Mouse (Mus musculus): Measurements from ENCODE around the gene Smarcb1.

DNA sequence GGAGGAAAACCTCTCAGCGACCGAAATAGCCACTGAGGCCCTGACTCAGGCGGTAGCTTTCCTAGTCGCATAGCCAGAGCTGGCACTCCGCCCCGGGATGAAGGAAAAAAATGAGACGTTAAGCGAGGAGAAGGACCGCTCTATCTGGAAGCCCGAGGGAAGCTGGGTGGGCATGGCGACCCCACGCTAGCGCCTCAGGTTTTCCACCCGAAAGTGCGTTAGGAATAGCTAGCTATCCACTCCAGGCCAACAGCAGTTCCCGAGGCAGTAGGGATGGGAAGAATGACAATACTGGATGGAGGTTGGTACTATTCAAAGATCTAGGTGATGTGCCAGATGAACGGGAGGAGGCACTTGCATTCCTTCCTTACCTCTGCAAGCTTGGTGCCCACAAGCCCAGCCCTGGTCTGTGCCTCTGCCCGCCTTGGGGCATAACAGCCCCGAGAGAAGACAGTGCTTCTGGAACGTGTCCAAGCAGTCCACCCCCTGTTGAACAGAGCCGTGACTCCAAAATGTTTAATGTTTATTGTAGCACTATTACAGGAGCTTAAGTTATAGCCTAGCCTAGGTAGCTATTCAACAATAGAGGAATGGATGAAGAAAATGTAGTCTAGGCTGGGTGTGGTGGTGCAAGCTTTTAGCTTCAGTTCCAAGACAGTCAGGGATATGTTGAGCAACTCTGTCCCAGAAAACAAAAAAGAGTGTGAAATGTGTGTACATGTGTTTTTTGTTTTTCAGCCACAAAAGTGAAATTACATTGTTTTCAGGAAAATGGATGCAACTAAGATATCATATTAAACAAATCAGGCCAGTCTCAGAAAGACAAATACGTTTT, 526 bp upstream of the Smarcb1 start:
- TF ChIP-seq POLR2A (IDR thresholded peaks at IDR 0.05; ENCODE audit: insufficient read depth, low read length) (no peak), CTCF (IDR thresholded peaks at IDR 0.05; ENCODE audit: low read depth, low read length) (no peak)
